Comparison of ENCODE assay signal across 8 mouse cellular contexts in the genomic region with DNA sequence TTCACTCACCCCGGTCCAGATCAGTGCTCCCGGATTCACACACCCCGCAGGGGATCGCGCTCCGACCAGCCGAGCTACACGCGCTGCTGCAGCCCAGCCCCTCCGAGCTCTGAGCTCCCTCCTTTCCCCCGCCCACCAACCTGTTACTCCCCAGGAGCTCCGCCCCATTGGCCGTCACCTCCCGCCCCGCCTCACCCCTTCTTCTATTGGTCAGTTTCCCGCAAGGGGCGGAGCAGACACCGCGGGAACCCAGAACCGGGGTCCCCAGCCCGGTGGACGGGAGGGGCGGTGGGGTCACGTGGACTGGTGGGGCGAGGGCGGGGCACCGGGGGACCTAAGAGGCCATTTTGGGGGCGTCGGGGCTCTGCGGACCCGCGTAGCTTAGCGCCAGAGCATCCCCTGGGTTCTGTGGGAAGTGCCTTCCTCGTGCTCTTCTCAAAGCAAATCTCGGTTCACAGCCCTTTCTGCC. TPM values are rescaled to one million over a fixed set of nuclear protein-coding genes. Genes with fewer than 3 reads are reported as not detected.
A peak's percentile ranks its signal among the peaks of the same experiment; 100 is the strongest.
DNase-seq lines count a peak whose midpoint lies in the region; ATAC-seq lines count a peak whose summit lies in the region.

A gene (minus strand): TSS at position 126 of the 469 bp plus-strand sequence.

- peaks cover 17% of the 10 kb centered on the region; the same call in 1 of the 2 replicates for H3K4me1 ChIP-seq in hindbrain, embryonic 14.5 days (replicated peaks; ENCODE audit: control insufficient read depth, insufficient read depth, low read length)

- peak; percentile 96 for ATAC-seq in hindbrain, embryonic 14.5 days (ENCODE audit: low FRiP score)

- H3K4me3 ChIP-seq in hindbrain, embryonic 14.5 days (replicated peaks; ENCODE audit: low read length) = peak within 1 kb of the TSS; percentile 50

- 1% methylated on average over 35 of the region's 35 CpGs for WGBS in hindbrain, embryonic 14.5 days

- peak within 1 kb of the TSS; percentile 92 for H3K27ac ChIP-seq in hindbrain, embryonic 14.5 days

- DNase-seq in NIH3T3 (ENCODE audit: low read depth) = peak; percentile 74
- DNase-seq in cerebellum, postnatal 14 days = peak; percentile 99 to 100
- DNase-seq in frontal cortex, postnatal 25 days (ENCODE audit: low spot score in 2 of 2) = peak; percentile 76 to 90
- peak; percentile 93 for DNase-seq in hindbrain, embryonic 14.5 days (ENCODE audit: low spot score)
- DNase-seq in layer of hippocampus, postnatal 25 days (ENCODE audit: extremely low spot score in 1 of 2, low spot score in 1 of 2) = peak; percentile 77 to 83
- DNase-seq in lung, postnatal 14 days = peak; percentile 94
- peak; percentile 80 for DNase-seq in retina, adult 2 months (ENCODE audit: low read depth, low spot score)
- peak; percentile 95 for DNase-seq in thymus, postnatal 25 days

- peak within 1 kb of the TSS; percentile 83 for H3K9ac ChIP-seq in hindbrain, embryonic 14.5 days

- peak within 1 kb of the TSS; percentile 73 for H3K4me2 ChIP-seq in hindbrain, embryonic 14.5 days (replicated peaks)

- no peaks in the 10 kb centered on the region for H3K27me3 ChIP-seq in hindbrain, embryonic 14.5 days (ENCODE audit: control insufficient read depth, insufficient read depth, low read length)

- H3K9me3 ChIP-seq in hindbrain, embryonic 14.5 days (ENCODE audit: control insufficient read depth, low read length) = no peaks in the 10 kb centered on the region

- H3K36me3 ChIP-seq in hindbrain, embryonic 14.5 days (replicated peaks; ENCODE audit: control insufficient read depth, insufficient read depth) = no peaks in the 10 kb centered on the region

RNA-seq across cellular contexts. Expression of the gene that starts here (rescaled TPM):
- 8.8 and 9.8 TPM in 2 replicates for polyA plus RNA-seq in hindbrain, embryonic 14.5 days (2014; fragmentation: Nextera tagmentation; extraction: Ambion mirVana)
- 1 to 10 TPM; 3.1 to 3.2 TPM for total RNA-seq in layer of hippocampus, postnatal 25 days (2021)

Comparison
In these comparisons a context has a peak if more than half of its experiments do, and no peak if none do; other contexts are left out.
1. Peak in every context shown above with its lines: DNase-seq, ATAC-seq, H3K4me3 ChIP-seq and H3K27ac ChIP-seq.